Mouse (Mus musculus): ENCODE measurements around the gene Unk.
"Not testable (repeated sequence)": the region's sequence is repeated elsewhere in the genome, so short reads cannot be mapped to it uniquely, and the experiment has no call there.

Unk gene

GRCm38 (mm10) chr11:116009661-116010060 lies 20.5 kb upstream of the Unk start:
- CTCF ChIA-PET: interaction anchor here (0.6 to 0.8 kb wide), 3 partner anchors 70 to 193 kb away, joined by 3 to 4 read pairs (median 3); no protein-coding TSS in a partner anchor

DNA sequence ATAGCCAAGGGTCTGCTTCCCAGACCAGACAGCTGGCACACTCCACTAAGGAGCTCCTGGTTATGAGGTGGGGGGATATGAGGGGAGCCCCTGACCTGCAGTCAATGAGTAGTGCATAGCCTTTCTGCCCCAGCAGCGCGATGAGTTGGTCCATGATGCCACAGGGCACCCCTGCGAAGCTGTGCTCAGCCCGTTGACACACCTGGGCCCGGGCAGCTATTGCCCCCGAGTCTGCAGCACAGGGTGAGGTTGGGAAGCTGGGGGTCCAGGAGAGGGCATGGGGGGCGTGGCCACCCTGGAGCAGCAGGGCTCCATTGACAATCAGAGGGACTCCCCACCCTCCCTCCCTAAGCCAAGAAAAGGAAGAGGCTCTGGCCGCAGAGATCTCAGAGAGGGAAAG lies 20.0 kb upstream of the Unk start:
- CTCF ChIA-PET: no interaction called here

GRCm38 (mm10) chr11:116010948-116011347 lies 19.2 kb upstream of the Unk start:
- CTCF ChIA-PET: interaction anchor here (0.6 kb wide), 1 partner anchor 90 kb away, joined by 7 read pairs; no protein-coding TSS in a partner anchor

DNA sequence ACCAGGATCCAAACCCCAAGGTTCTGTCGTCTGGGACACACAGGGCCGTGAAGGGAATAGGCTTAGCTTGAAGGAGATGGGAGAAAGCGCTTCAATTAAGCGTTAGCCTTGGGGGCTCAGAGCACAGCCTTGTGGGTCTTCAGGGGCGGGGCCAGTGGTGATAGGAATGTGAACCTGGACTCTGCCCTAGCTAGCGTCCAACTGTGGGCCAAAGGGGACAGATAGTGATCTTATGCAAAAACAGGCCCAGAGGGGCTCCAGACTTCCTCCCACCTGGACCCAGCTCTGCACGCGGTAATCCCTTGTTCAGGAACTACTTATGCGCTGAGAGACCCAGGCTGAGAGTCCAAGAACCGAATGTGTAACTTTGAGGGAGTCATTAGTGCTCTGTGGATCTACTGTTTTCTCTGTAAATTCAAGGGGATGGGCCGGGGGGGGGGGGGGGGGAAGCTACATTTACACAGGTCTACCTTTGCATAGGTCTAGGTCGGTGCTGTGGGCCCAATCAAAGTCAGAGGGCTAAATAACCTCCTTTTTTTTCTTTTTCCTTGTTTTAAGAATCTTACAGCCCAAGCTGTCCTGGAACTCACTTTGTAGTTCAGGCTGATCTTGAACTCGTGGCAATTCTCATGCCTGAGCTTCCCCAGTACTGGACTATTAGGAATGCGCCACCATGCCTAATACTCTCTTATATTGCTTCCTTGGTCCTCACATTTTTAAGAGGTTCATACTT lies 18.4 kb upstream of the Unk start:
- CTCF ChIA-PET: interaction anchor here (0.5 to 0.6 kb wide), 5 partner anchors 20 to 423 kb away, joined by 3 to 7 read pairs (median 4); no protein-coding TSS in a partner anchor

- CTCF ChIA-PET: interaction anchor here (0.6 kb wide), 3 partner anchors 93 to 422 kb away, joined by 3 to 5 read pairs (median 4); no protein-coding TSS in a partner anchor
Observed at GRCm38 (mm10) chr11:116012262-116012947, 17.7 kb upstream of the Unk start, which contains the start of gene Galk1. Gene Galk1 (minus strand): TSS chr11:116012719.

GRCm38 (mm10) chr11:116014821-116015220 lies 15.3 kb upstream of the Unk start:
- CTCF ChIA-PET: interaction anchor here (0.5 kb wide), 1 partner anchor 648 kb away, joined by 3 read pairs; no protein-coding TSS in a partner anchor

DNA sequence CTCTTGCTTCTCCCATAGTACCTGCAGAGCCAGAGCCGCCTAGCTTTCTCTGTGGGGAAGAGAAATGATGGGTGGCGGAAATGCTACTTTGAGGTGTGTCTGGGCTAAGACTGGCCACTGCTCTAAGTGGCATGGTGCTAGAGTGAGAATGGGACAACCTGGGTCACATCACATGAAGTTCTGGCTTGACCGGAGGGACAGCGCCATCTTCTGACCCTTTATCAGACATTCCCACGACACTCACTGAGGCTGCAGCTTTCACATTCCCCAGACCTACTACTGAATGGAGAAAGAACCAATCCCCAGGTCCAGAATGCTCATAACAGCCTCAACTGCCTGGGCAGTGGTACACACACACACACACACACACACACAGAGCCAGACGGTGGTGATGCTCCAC lies 12.0 kb upstream of the Unk start:
- CTCF ChIA-PET: no interaction called here

- CTCF ChIA-PET: not testable (repeated sequence)
Observed at GRCm38 (mm10) chr11:116018867-116019266, 11.3 kb upstream of the Unk start.

- CTCF ChIA-PET: no interaction called here
Observed at GRCm38 (mm10) chr11:116019360-116019791, 10.7 kb upstream of the Unk start.

GRCm38 (mm10) chr11:116019976-116020411 lies 10.1 kb upstream of the Unk start:
- CTCF ChIA-PET: interaction anchor here (0.6 kb wide), 1 partner anchor 125 kb away, joined by 3 read pairs; no protein-coding TSS in a partner anchor

- CTCF ChIA-PET: interaction anchor here (0.5 to 0.8 kb wide), 6 partner anchors 12 to 434 kb away, joined by 3 to 12 read pairs (median 3); no protein-coding TSS in a partner anchor
Observed at GRCm38 (mm10) chr11:116020519-116020922, 9.6 kb upstream of the Unk start.

DNA sequence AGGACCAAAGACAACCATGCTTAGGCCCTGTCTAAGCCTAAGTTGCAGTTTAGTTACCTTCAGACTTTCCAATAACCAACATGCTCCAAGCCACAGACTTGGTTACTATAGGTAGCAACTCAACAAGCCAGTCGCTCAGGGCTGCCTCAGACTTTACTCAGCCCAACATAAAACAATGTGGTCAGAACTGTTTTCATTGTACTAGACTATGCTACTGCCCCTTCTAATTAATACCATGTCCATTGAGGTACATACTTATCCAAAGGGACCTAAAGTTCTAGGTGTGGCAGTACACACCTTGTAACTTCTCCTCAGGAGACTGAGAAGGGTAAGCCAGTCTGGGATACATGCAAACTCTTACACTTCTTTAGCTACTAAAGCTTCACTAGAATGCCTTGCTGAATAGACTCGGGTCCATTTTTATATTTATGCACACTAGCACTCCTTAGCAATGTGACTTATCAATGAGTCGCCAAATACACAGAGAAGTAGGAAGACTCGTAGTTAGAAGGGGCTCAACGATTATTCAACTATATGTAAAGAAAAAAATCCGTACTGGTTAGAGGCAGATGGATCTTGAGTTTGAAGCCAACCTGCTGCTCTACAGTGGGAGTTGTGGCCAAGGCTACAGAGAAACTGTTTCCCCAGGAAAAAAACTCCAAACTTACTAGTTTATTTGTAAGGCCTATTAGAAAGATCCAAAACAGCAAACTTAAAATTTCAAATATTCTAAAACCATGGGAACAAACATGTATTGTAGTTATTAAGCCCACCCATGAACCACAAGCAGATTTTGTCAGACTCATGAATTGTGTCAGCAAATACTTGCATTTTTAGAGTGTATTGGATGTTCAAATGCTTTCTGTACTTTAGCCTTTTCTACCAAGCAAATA lies 8.5 kb upstream of the Unk start:
- CTCF ChIA-PET: interaction anchor here (0.6 to 0.7 kb wide), 4 partner anchors 11 to 433 kb away, joined by 3 to 12 read pairs (median 4); no protein-coding TSS in a partner anchor

GRCm38 (mm10) chr11:116022256-116022780 lies 7.8 kb upstream of the Unk start:
- CTCF ChIA-PET: interaction anchor here (0.7 kb wide), 1 partner anchor 112 kb away, joined by 4 read pairs; no protein-coding TSS in a partner anchor

DNA sequence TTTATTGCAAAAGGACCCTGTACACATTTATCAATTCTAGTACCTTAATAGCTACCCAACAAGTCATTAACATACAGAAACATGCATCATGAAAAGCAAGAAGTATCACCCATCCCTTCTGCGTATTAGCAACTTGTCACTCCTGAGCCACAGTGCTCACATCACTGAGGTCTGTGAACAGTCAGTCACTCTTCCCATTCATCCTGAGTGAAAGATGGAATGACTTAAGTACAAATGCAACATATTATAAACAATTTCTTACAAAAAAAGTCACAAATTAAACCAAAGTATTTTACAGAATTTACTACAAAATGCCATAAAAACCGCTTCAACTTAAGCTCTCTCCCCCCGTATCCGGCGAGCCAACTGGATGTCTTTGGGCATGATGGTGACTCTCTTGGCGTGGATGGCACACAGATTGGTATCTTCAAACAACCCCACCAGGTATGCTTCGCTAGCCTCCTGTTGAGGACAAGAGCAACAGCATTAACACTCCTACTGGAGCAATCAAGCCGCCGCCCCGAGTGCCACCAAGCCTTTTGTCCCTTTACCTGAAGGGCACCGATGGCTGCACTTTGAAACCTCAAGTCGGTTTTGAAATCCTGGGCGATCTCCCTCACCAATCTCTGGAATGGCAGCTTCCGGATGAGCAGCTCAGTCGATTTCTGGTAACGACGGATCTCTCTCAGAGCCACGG lies 6.9 kb upstream of the Unk start:
- CTCF ChIA-PET: not testable (repeated sequence)

DNA sequence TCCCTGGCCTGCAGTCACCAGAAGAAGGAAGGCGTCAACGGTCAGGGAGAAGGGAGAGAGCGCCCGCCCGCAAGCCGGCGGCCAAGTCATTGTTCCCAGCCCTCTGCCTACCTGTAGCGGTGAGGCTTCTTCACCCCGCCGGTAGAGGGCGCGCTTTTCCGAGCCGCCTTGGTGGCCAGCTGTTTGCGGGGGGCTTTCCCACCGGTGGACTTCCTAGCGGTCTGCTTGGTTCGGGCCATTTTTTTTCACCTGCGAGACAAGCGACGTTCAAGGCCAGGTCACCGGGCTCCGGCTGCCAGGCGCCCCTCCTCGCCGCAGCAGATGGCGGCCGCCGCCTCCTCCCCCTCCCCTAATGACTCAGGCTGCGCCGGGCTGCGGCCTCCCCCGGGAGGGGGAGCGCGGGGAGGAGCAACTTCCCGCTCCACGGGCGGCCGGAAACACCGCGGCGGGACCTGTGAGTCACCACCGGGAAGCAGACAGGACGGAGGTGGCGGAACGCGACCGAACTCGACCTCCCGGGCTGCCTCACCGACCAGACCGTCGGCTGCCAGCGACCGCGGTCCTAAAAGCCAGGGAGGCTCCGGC lies 6.3 kb upstream of the Unk start:
- CTCF ChIA-PET: no interaction called here

GRCm38 (mm10) chr11:116024356-116024808 lies 5.7 kb upstream of the Unk start:
- CTCF ChIA-PET: no interaction called here

GRCm38 (mm10) chr11:116025056-116025845 lies 4.9 kb upstream of the Unk start:
- CTCF ChIA-PET: interaction anchor here (0.7 kb wide), 1 partner anchor 20 kb away, joined by 3 read pairs; no protein-coding TSS in a partner anchor

DNA sequence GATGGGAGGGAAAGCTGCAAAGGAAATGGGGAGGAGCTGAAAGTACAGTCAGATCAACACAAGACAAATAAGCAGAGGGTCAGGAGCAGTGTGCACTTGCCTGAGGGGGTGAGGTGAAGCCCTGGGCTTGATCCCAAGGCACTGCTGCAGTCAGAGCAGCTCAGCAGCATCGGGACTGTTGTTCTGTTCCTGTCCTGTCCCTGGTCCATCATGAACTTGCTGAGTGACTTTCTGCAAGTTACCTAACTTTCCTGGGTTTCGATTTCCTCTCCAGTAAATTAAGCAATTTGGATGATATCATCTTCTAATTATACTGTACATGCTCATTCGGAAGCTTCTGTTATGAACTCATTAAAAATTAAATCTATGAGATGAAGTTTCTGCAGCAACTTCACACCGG lies 2.4 kb upstream of the Unk start, which contains the start of gene H3f3b:
Gene H3f3b (minus strand): TSS at position 207 of the 400 bp plus-strand sequence.
- CTCF ChIA-PET: no interaction called here
